In genomic region chr1:194396754-194397460, GRCm38 (mm10) we compare ENCODE assay signal across 17 mouse cellular contexts.
"Had no signal": no experiment of that assay in that cellular context is flagged by ENCODE, and none has a peak within 500 bp of the region (broad histone marks: within the 10 kb centered on the region; RNA-seq: fewer than 3 reads in every experiment).

No protein-coding gene starts in this region.

- DNase-seq: kidney, adult 11 months; kidney, adult 8-10 months; kidney, postnatal 10 days; kidney, postnatal 36 days; layer of hippocampus, postnatal 36 days; liver, embryonic 13.5 days; retina, postnatal 1 day; thymus, adult 2 months; thymus, postnatal 14 days had no signal

- H3K4me1 ChIP-seq: intestine, embryonic 15.5 days; kidney, embryonic 15.5 days; liver, embryonic 13.5 days; megakaryocyte, embryonic 14.5 days; midbrain, embryonic 15.5 days; neural tube, embryonic 12.5 days; neural tube, embryonic 15.5 days had no signal

- H3K27me3 ChIP-seq: intestine, embryonic 15.5 days; kidney, embryonic 15.5 days; liver, embryonic 13.5 days; megakaryocyte, embryonic 14.5 days; midbrain, embryonic 15.5 days; neural tube, embryonic 12.5 days; neural tube, embryonic 15.5 days had no signal

- H3K4me3 ChIP-seq: intestine, embryonic 15.5 days; kidney, embryonic 15.5 days; left cerebral cortex, adult 2 months; liver, embryonic 13.5 days; megakaryocyte, embryonic 14.5 days; midbrain, embryonic 10.5 days; midbrain, embryonic 15.5 days; neural tube, embryonic 12.5 days; neural tube, embryonic 15.5 days had no signal

- H3K4me2 ChIP-seq: intestine, embryonic 15.5 days; kidney, embryonic 15.5 days; liver, embryonic 13.5 days; midbrain, embryonic 15.5 days; neural tube, embryonic 12.5 days; neural tube, embryonic 15.5 days had no signal

- H3K36me3 ChIP-seq: intestine, embryonic 15.5 days; kidney, embryonic 15.5 days; liver, embryonic 13.5 days; midbrain, embryonic 10.5 days; midbrain, embryonic 15.5 days; neural tube, embryonic 12.5 days; neural tube, embryonic 15.5 days had no signal

- H3K27ac ChIP-seq: intestine, embryonic 15.5 days; kidney, embryonic 15.5 days; left cerebral cortex, adult 2 months; liver, embryonic 13.5 days; midbrain, embryonic 10.5 days; midbrain, embryonic 15.5 days; neural tube, embryonic 12.5 days; neural tube, embryonic 15.5 days had no signal

- H3K9ac ChIP-seq: intestine, embryonic 15.5 days; kidney, embryonic 15.5 days; liver, embryonic 13.5 days; midbrain, embryonic 15.5 days; neural tube, embryonic 12.5 days; neural tube, embryonic 15.5 days had no signal

- ATAC-seq: intestine, embryonic 15.5 days; midbrain, embryonic 15.5 days had no signal

- H3K9me3 ChIP-seq: intestine, embryonic 15.5 days; kidney, embryonic 15.5 days; liver, embryonic 13.5 days; megakaryocyte, embryonic 14.5 days; midbrain, embryonic 10.5 days; midbrain, embryonic 15.5 days; neural tube, embryonic 12.5 days; neural tube, embryonic 15.5 days had no signal
